Mouse (Mus musculus) C2C12 (cell line): ENCODE results near the gene Gk5.

Source experiments
- CEBPB ChIP-seq: IDR thresholded peaks from one replicate; pipeline ENCODE4 v1.6.1; 2011; ENCODE audit warnings: low read depth, mild to moderate bottlenecking, control low read depth, moderate library complexity
- CTCF ChIP-seq: IDR thresholded peaks from one replicate; pipeline ENCODE4 v1.5.1; 2011; ENCODE audit not compliant: control insufficient read depth, insufficient read depth, insufficient read length
- MAX ChIP-seq: IDR thresholded peaks from one replicate; pipeline ENCODE4 v1.6.1; 2011; ENCODE audit warnings: mild to moderate bottlenecking, control low read depth
- MYOD1 ChIP-seq: IDR thresholded peaks from one replicate; pipeline ENCODE4 v1.6.1; 2011; ENCODE audit warnings: low read depth; ENCODE audit not compliant: control insufficient read depth, insufficient read length
- USF1 ChIP-seq: IDR thresholded peaks from one replicate; pipeline ENCODE4 v1.6.1; 2011; ENCODE audit warnings: low read depth, mild to moderate bottlenecking, control low read depth, moderate library complexity

GRCm38 (mm10) chr9:96118861-96119772 lies at the start of gene Gk5:
- TF ChIP-seq CTCF: no peak
- no peak for TF ChIP-seq USF1
- TF ChIP-seq MYOD1: no peak
- TF ChIP-seq MAX: no peak
- TF ChIP-seq CEBPB: no peak
